Mouse (Mus musculus): ENCODE results near the gene Mettl21c. TPM values are rescaled to one million over a fixed set of nuclear protein-coding genes. Genes with fewer than 3 reads are reported as not detected.

Mettl21c gene
- polyA plus RNA-seq (2012; rRNA removed), result not detected in 2 replicates

DNA sequence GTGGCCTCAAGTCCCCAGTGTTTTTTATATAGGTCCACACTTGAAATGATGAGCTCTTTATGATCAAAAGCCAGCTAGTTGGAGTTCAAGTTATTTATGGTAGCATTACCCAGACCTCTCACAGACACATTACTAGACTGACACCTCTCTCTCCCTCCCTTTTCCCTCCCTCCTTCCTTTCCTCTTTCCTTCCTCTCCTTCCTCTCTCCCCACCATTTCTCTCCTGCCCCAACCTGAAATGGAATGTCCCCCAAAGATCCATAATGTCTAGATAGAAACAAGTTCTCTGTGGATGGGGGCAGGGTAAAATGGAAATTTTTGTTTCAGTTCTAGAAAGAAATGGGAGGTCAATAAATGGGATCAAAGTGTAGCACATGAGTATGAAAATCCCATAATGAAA, at the start of gene Mettl21c:
Mettl21c (minus strand) TSS at position 101 of the 400 bp plus-strand sequence.

DNA sequence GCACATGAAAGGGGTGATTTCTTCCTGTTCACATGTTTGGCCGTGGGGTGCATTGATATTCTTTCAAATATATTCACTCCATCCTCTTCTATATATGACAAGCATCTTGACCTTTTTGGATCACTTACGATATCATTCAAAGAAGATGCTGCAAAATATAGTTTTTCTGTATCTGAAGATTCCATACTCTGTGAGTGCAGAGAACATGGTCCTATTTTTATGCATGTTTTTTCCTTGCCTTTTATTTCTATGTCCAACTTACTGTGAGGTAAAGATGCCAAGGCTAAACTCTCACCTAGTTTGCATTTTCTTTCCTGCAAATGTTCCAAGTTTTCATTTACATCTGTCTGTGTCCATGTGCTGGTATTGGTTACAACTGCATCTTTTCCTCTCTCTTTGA, 42.0 kb upstream of the Mettl21c start, which contains the start of gene Gm8251:
Gm8251 (minus strand) TSS at position 101 of the 400 bp plus-strand sequence.

Other genes with a start within 250 kb of the Mettl21c start
- gene Uxs1, start 192.2 kb downstream of the Mettl21c start, polyA plus RNA-seq (2012; rRNA removed), result 2.3 and 3.2 TPM in 2 replicates
- 2.9 and 4.0 TPM in 2 replicates for gene Tpp2, start 86.4 kb downstream of the Mettl21c start, polyA plus RNA-seq (2012; rRNA removed)
- gene Gm8251, start 41.9 kb upstream of the Mettl21c start, polyA plus RNA-seq (2012; rRNA removed), result not detected in 2 replicates
- 1.2 and 1.5 TPM in 2 replicates for gene Tex30, start 82.4 kb upstream of the Mettl21c start, polyA plus RNA-seq (2012; rRNA removed)
- 6.1 and 9.2 TPM in 2 replicates for gene Kdelc1, start 98.8 kb upstream of the Mettl21c start, polyA plus RNA-seq (2012; rRNA removed)
- gene Bivm, start 98.9 kb upstream of the Mettl21c start, polyA plus RNA-seq (2012; rRNA removed), result 3.5 and 4.1 TPM in 2 replicates
- gene Ercc5, start 127.7 kb upstream of the Mettl21c start, polyA plus RNA-seq (2012; rRNA removed), result 0.39 and 0.70 TPM in 2 replicates
- not detected in 2 replicates for gene Mettl21e, start 198.9 kb upstream of the Mettl21c start, polyA plus RNA-seq (2012; rRNA removed)